Mouse (Mus musculus) cerebellum, adult 9-11 months (tissue): Measurements from ENCODE around the gene Tmco3.

ENCODE experiments used
- DNase-seq: peaks from one replicate; pipeline ENCODE4 v3.0.0; 2022

The Tmco3 gene

GRCm38 (mm10) chr8:13306916-13307315 is 18.9 kb downstream of the Tmco3 start:
- DNase-seq: no peak

GRCm38 (mm10) chr8:13314922-13315321 is 26.9 kb downstream of the Tmco3 start:
- no peak for DNase-seq

GRCm38 (mm10) chr8:13316671-13317070 is 28.7 kb downstream of the Tmco3 start:
- DNase-seq: no peak

- DNase-seq: no peak
Measured at GRCm38 (mm10) chr8:13326598-13326997, 38.6 kb downstream of the Tmco3 start.

GRCm38 (mm10) chr8:13334671-13335070 is 46.7 kb downstream of the Tmco3 start:
- no peak for DNase-seq

GRCm38 (mm10) chr8:13337245-13337644 is 49.3 kb downstream of the Tmco3 start:
- DNase-seq: peak; percentile 20

- DNase-seq: no peak
Measured at GRCm38 (mm10) chr8:13337678-13338077, 49.7 kb downstream of the Tmco3 start.

- peak; percentile 91 for DNase-seq
Measured at GRCm38 (mm10) chr8:13338255-13338860, 50.4 kb downstream of the Tmco3 start, which contains the start of gene Tfdp1. Tfdp1 (plus strand) TSS chr8:13338751.

GRCm38 (mm10) chr8:13338901-13339645 is 51.1 kb downstream of the Tmco3 start:
- peak; percentile 69 for DNase-seq

GRCm38 (mm10) chr8:13339646-13339990 is 51.6 kb downstream of the Tmco3 start:
- DNase-seq: peak; percentile 17

GRCm38 (mm10) chr8:13340650-13341049 is 52.7 kb downstream of the Tmco3 start:
- DNase-seq: peak; percentile 20

- DNase-seq: no peak
Measured at GRCm38 (mm10) chr8:13342340-13342739, 54.4 kb downstream of the Tmco3 start.

GRCm38 (mm10) chr8:13343134-13343533 is 55.1 kb downstream of the Tmco3 start:
- no peak for DNase-seq

GRCm38 (mm10) chr8:13350052-13350451 is 62.1 kb downstream of the Tmco3 start:
- no peak for DNase-seq

GRCm38 (mm10) chr8:13351593-13351992 is 63.6 kb downstream of the Tmco3 start:
- DNase-seq: no peak

GRCm38 (mm10) chr8:13352601-13353000 is 64.6 kb downstream of the Tmco3 start:
- DNase-seq: no peak

- no peak for DNase-seq
Measured at GRCm38 (mm10) chr8:13353155-13353833, 65.3 kb downstream of the Tmco3 start.

- DNase-seq: no peak
Measured at GRCm38 (mm10) chr8:13353883-13354282, 65.9 kb downstream of the Tmco3 start.

- DNase-seq: no peak
Measured at GRCm38 (mm10) chr8:13356221-13356620, 68.2 kb downstream of the Tmco3 start.

GRCm38 (mm10) chr8:13356681-13357080 is 68.7 kb downstream of the Tmco3 start:
- no peak for DNase-seq

- DNase-seq: no peak
Measured at GRCm38 (mm10) chr8:13360213-13360612, 72.2 kb downstream of the Tmco3 start.

- DNase-seq: no peak
Measured at GRCm38 (mm10) chr8:13361865-13362264, 73.9 kb downstream of the Tmco3 start.
